Mouse (Mus musculus) midbrain, embryonic 16.5 days (tissue): ENCODE results near the gene Eps8l2. TPM values are rescaled to one million over a fixed set of nuclear protein-coding genes. Genes with fewer than 3 reads are reported as not detected.
"Not testable (repeated sequence)": the region's sequence is repeated elsewhere in the genome, so short reads cannot be mapped to it uniquely, and the experiment has no call there.

Experiments
- ATAC-seq: fragments of 200-750 bp; cut with Nextera tagmentation; 2 replicates; pipeline ENCODE4 v1.8.0; 2017; ENCODE audit warnings: moderate TSS enrichment
- H3K27ac ChIP-seq: fragments of 300-500 bp; sonication (generic); 2 replicates; pipeline ENCODE4 v1.5.1; 2014; ENCODE audit warnings: mild to moderate bottlenecking, low read length, mixed read lengths
- H3K27me3 ChIP-seq: fragments of 300-500 bp; sonication (generic); 2 replicates; pipeline ENCODE4 v1.6.1; 2014; ENCODE audit warnings: low read depth, low read length, mixed read lengths; ENCODE audit not compliant: control insufficient read depth, insufficient read depth
- H3K36me3 ChIP-seq: fragments of 300-500 bp; sonication (generic); 2 replicates; pipeline ENCODE4 v1.6.1; 2014; ENCODE audit warnings: mild to moderate bottlenecking, low read length, moderate library complexity, mixed read lengths; ENCODE audit not compliant: control insufficient read depth, insufficient read depth
- H3K4me1 ChIP-seq: fragments of 300-500 bp; sonication (generic); 2 replicates; pipeline ENCODE4 v1.6.1; 2014; ENCODE audit warnings: mild to moderate bottlenecking, low read length, mixed read lengths; ENCODE audit not compliant: control insufficient read depth, insufficient read depth
- H3K4me2 ChIP-seq: fragments of 300-500 bp; sonication (generic); 2 replicates; pipeline ENCODE4 v1.6.1; 2014; ENCODE audit warnings: mild to moderate bottlenecking, low read length, mixed read lengths
- H3K4me3 ChIP-seq: fragments of 300-500 bp; sonication (generic); 2 replicates; pipeline ENCODE4 v1.5.1; 2014; ENCODE audit warnings: low read depth, mild to moderate bottlenecking, low read length, moderate library complexity, mixed read lengths
- H3K9ac ChIP-seq: fragments of 300-500 bp; sonication (generic); 2 replicates; pipeline ENCODE4 v1.6.1; 2014; ENCODE audit warnings: low read depth, low read length, mixed read lengths
- H3K9me3 ChIP-seq: fragments of 300-500 bp; sonication (generic); replicated peaks from 2 replicates; pipeline ENCODE4 v1.6.1; 2014; ENCODE audit warnings: mild to moderate bottlenecking, low read length, mixed read lengths; ENCODE audit not compliant: control insufficient read depth, poor library complexity, severe bottlenecking
- WGBS: fragments of 180-500 bp; shearing (Covaris S2); extraction: QIAGEN DNeasy Blood & Tissue Kit; methylation state at CpG from one replicate; pipeline ENCODE4 v1.1.7; 2014; 5-methylcytosine and 5-hydroxymethylcytosine counted together
- polyA plus RNA-seq: library from polyadenylated mRNA; unstranded; fragments of >200 nt; fragmentation: Nextera tagmentation; extraction: Ambion mirVana; gene quantifications from 2 replicates; pipeline ENCODE4 v1.2.1, GENCODE M21; 2015

Eps8l2 gene
- polyA plus RNA-seq, 1 experiment from 2014 or later, result 1.0 TPM

- ATAC-seq, result peak; percentile 94
- Histone ChIP-seq H3K27me3 (peaks cover 6% of the 10 kb centered on the region), H3K4me3 (peak within 1 kb of the TSS; percentile 70), H3K4me2 (peak within 1 kb of the TSS; percentile 97), H3K4me1 (peaks cover 11% of the 10 kb centered on the region), H3K9ac (peak within 1 kb of the TSS; percentile 75), H3K9me3 (no peaks in the 10 kb centered on the region), H3K27ac (peak within 1 kb of the TSS; percentile 82), H3K36me3 (peaks cover 3% of the 10 kb centered on the region)
- WGBS, result 0% methylated on average over 57 of the region's 57 CpGs
These were observed 53.2 kb downstream of the Eps8l2 start, which contains the start of gene Taldo1 for GRCm38 (mm10) chr7:141391625-141392551. Gene Taldo1, plus strand, starts transcription at chr7:141392199.

GRCm38 (mm10) chr7:141392552-141393222, 54.0 kb downstream of the Eps8l2 start:
- Histone ChIP-seq H3K4me2 (peak overlapping the region; percentile 97), H3K36me3 (peaks cover 3% of the 10 kb centered on the region), H3K9me3 (no peaks in the 10 kb centered on the region), H3K27ac (peak overlapping the region; percentile 82), H3K27me3 (peaks cover 6% of the 10 kb centered on the region), H3K4me3 (peak overlapping the region; percentile 70), H3K4me1 (peaks cover 11% of the 10 kb centered on the region), H3K9ac (peak overlapping the region; percentile 75)
- WGBS, result 25% methylated on average over 9 of the region's 9 CpGs
- ATAC-seq, result no peak; the same call in 1 of the 2 replicates

GRCm38 (mm10) chr7:141394158-141394557, 55.5 kb downstream of the Eps8l2 start:
- Histone ChIP-seq H3K4me3 (no peak overlapping the region), H3K4me2 (no peak overlapping the region), H3K27me3 (peaks cover 6% of the 10 kb centered on the region; the same call in 1 of the 2 replicates), H3K9me3 (no peaks in the 10 kb centered on the region), H3K36me3 (peaks cover 9% of the 10 kb centered on the region), H3K9ac (no peak overlapping the region), H3K27ac (no peak overlapping the region), H3K4me1 (peaks cover 11% of the 10 kb centered on the region)
- ATAC-seq, result no peak
- WGBS, result 93% methylated on average over 7 of the region's 7 CpGs

- peaks cover 6% of the 10 kb centered on the region; the same call in 1 of the 2 replicates for H3K27me3 ChIP-seq
- H3K9ac ChIP-seq, result no peak overlapping the region
- no peak for ATAC-seq
- WGBS, result 20% methylated on average over 6 of the region's 6 CpGs
- H3K9me3 ChIP-seq, result no peaks in the 10 kb centered on the region
- peaks cover 11% of the 10 kb centered on the region for H3K4me1 ChIP-seq
- no peak overlapping the region for H3K27ac ChIP-seq
- H3K4me2 ChIP-seq, result no peak overlapping the region
- H3K4me3 ChIP-seq, result no peak overlapping the region
- H3K36me3 ChIP-seq, result peaks cover 11% of the 10 kb centered on the region
These were observed 56.1 kb downstream of the Eps8l2 start for GRCm38 (mm10) chr7:141394771-141395170.

DNA sequence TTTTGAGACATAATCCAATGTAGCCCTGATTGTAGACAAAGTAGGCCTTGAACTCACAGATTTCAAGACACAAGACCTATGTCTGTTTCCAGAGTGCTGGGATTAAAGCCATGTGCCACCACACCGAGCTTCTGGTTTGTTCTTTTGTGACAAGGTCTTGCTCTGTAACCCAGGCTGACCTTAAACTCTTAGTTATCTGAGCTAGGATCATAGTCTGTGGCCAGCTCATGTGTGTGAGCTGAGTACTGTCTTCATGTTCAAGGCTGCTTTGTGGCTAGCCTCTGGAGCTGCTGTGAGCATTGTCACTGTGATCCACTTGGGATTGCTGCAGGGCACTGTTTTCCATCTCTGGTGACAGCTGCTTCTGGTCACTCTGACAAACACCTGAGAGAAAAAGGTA, 56.7 kb downstream of the Eps8l2 start:
- Histone ChIP-seq H3K4me3 (no peak overlapping the region), H3K9me3 (no peaks in the 10 kb centered on the region), H3K4me1 (peaks cover 11% of the 10 kb centered on the region), H3K36me3 (peaks cover 12% of the 10 kb centered on the region), H3K27me3 (peaks cover 2% of the 10 kb centered on the region; the same call in 1 of the 2 replicates), H3K4me2 (no peak overlapping the region), H3K27ac (no peak overlapping the region), H3K9ac (no peak overlapping the region)
- ATAC-seq, result no peak
- WGBS, result 76% methylated on average over 1 of the region's 1 CpGs

GRCm38 (mm10) chr7:141403305-141403704, 64.6 kb downstream of the Eps8l2 start:
- Histone ChIP-seq H3K4me1 (no peaks in the 10 kb centered on the region), H3K36me3 (peaks cover 17% of the 10 kb centered on the region), H3K9ac (0 out of 2 replicates have a peak overlapping the region, but pooled peaks have one; percentile 6), H3K4me3 (no peak overlapping the region), H3K4me2 (no peak overlapping the region), H3K9me3 (no peaks in the 10 kb centered on the region), H3K27me3 (no peaks in the 10 kb centered on the region), H3K27ac (no peak overlapping the region)
- 47% methylated on average over 5 of the region's 5 CpGs for WGBS
- ATAC-seq, result no peak

DNA sequence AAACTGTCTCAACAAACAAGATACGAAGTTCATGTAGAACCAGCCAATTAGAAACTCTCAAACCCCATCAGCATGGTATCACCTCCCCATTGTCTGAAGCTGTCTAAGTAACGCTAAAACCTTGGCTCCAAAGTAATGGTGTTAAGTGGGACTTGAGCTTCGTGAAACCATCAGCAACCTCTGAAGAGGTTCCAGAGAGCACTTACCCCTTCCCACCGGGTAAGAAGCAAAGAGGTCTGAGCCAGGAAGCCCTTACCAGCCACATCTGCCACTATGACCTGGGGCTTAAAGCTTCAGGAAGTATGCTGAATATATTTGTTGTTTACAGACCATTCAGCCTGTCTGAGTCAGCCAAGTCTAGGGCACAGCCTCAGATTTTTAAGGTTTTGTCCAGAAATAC, 66.8 kb downstream of the Eps8l2 start:
- ATAC-seq, result no peak
- Histone ChIP-seq H3K4me2 (no peak overlapping the region), H3K27me3 (no peaks in the 10 kb centered on the region), H3K36me3 (peaks cover 15% of the 10 kb centered on the region), H3K9me3 (no peaks in the 10 kb centered on the region), H3K4me1 (no peaks in the 10 kb centered on the region), H3K4me3 (no peak overlapping the region), H3K27ac (no peak overlapping the region), H3K9ac (no peak overlapping the region)
- WGBS, result 91% methylated on average over 4 of the region's 4 CpGs

- WGBS, result 97% methylated on average over 7 of the region's 7 CpGs
- H3K9ac ChIP-seq, H3K27ac ChIP-seq, H3K9me3 ChIP-seq, H3K4me1 ChIP-seq, H3K36me3 ChIP-seq, ATAC-seq, H3K4me2 ChIP-seq, H3K4me3 ChIP-seq, H3K27me3 ChIP-seq: not testable (repeated sequence)
These were observed 69.0 kb downstream of the Eps8l2 start for GRCm38 (mm10) chr7:141407670-141408069.
